ENCODE assay signal across 8 mouse cellular contexts in genomic region chr6:112490625-112491242, GRCm38 (mm10). TPM values are rescaled to one million over a fixed set of nuclear protein-coding genes. Genes with fewer than 3 reads are reported as not detected.
DNase-seq lines count a peak whose midpoint lies in the region; ATAC-seq and TF ChIP-seq lines count a peak whose summit lies in the region.

No protein-coding gene starts in this region.

- intact Hi-C loops in heart, postnatal 10 days (cut with DNase I): loop anchor here (5.0 to 10.0 kb wide), 3 partner anchors 207 to 512 kb away; partner anchors contain the start of gene Rad18

- H3K36me3 ChIP-seq in forebrain, embryonic 14.5 days (ENCODE audit: control insufficient read depth, insufficient read depth, low read length): no peaks in the 10 kb centered on the region
- H3K36me3 ChIP-seq in liver, embryonic 14.5 days (replicated peaks; ENCODE audit: control insufficient read depth, insufficient read depth, low read depth): no peaks in the 10 kb centered on the region
- H3K36me3 ChIP-seq in testis, adult 2 months (ENCODE audit: control insufficient read depth, insufficient read depth, low read length): no peaks in the 10 kb centered on the region

- H3K27me3 ChIP-seq in forebrain, embryonic 14.5 days (replicated peaks; ENCODE audit: control insufficient read depth, insufficient read depth, low read length): peaks cover 29% of the 10 kb centered on the region
- peaks cover 30% of the 10 kb centered on the region for H3K27me3 ChIP-seq in liver, embryonic 14.5 days (ENCODE audit: control insufficient read depth, insufficient read depth, low read length)
- no peaks in the 10 kb centered on the region for H3K27me3 ChIP-seq in testis, adult 2 months (ENCODE audit: control insufficient read depth, insufficient read depth, low read length)

- H3K4me3 ChIP-seq in forebrain, embryonic 14.5 days (ENCODE audit: low read depth, low read length): peak overlapping the region; percentile 37
- peak overlapping the region in 1 of 2 experiments; percentile 20; a peak in 1 of 4 replicates for H3K4me3 ChIP-seq in liver, embryonic 14.5 days (ENCODE audit: insufficient read depth in 1 of 2, low read depth in 2 of 2, low read length in 2 of 2)
- peak overlapping the region; percentile 48 for H3K4me3 ChIP-seq in testis, adult 2 months (ENCODE audit: control insufficient read depth, low read depth, low read length)

- no peak; the same call in 1 of the 2 replicates for TF ChIP-seq POLR2A in testis, adult 2 months (IDR thresholded peaks at IDR 0.05; ENCODE audit: control insufficient read depth, low read depth, low read length)

- H3K27ac ChIP-seq in forebrain, embryonic 14.5 days (ENCODE audit: low read depth, low read length): no peak overlapping the region
- no peak overlapping the region for H3K27ac ChIP-seq in liver, embryonic 14.5 days
- H3K27ac ChIP-seq in testis, adult 2 months (ENCODE audit: control insufficient read depth, insufficient read depth, low read depth, low read length): no peak overlapping the region

- no peak for TF ChIP-seq EP300 in liver, embryonic 14.5 days (IDR thresholded peaks at IDR 0.05; ENCODE audit: low read depth)

- DNase-seq in CD4-positive, CD25-positive, alpha-beta regulatory T cell, adult 2 months (ENCODE audit: low read depth, low spot score): peak; percentile 54
- DNase-seq in forebrain, embryonic 14.5 days (ENCODE audit: low spot score): peak; percentile 79
- DNase-seq in heart, postnatal 10 days: peak; percentile 90 to 93
- peak; percentile 83 to 91 for DNase-seq in kidney, postnatal 36 days
- DNase-seq in liver, embryonic 14.5 days (ENCODE audit: low read depth in 3 of 3, low spot score in 3 of 3): peak in 2 of 3 experiments; percentile 4 to 14
- peak; percentile 90 for DNase-seq in neural tube, embryonic 10.5 days (ENCODE audit: extremely low spot score, low spot score)

- peak overlapping the region; percentile 50 for H3K9ac ChIP-seq in forebrain, embryonic 14.5 days (ENCODE audit: low read length)
- H3K9ac ChIP-seq in liver, embryonic 14.5 days (replicated peaks): no peak overlapping the region

- H3K4me2 ChIP-seq in forebrain, embryonic 14.5 days (ENCODE audit: low read length): peak overlapping the region; percentile 61
- H3K4me2 ChIP-seq in liver, embryonic 14.5 days (ENCODE audit: low read depth): peak overlapping the region; percentile 46

- H3K4me1 ChIP-seq in forebrain, embryonic 14.5 days (ENCODE audit: control insufficient read depth, insufficient read depth, low read length): peaks cover 14% of the 10 kb centered on the region
- H3K4me1 ChIP-seq in liver, embryonic 14.5 days (replicated peaks; ENCODE audit: control insufficient read depth in 2 of 2, insufficient read depth in 2 of 2, low read length in 1 of 2): no peaks in the 10 kb centered on the region
- peaks cover 14% of the 10 kb centered on the region for H3K4me1 ChIP-seq in testis, adult 2 months (ENCODE audit: control insufficient read depth, insufficient read depth, low read length)

- peak; percentile 90 for TF ChIP-seq CTCF in liver, embryonic 14.5 days (IDR thresholded peaks at IDR 0.05; ENCODE audit: low read depth)
- TF ChIP-seq CTCF in testis, adult 2 months (IDR thresholded peaks at IDR 0.05; ENCODE audit: control insufficient read depth, insufficient read depth, insufficient replicate concordance, low read depth, low read length): peak; percentile 95

- H3K9me3 ChIP-seq in forebrain, embryonic 14.5 days (replicated peaks; ENCODE audit: control insufficient read depth, low read length): no peaks in the 10 kb centered on the region
- H3K9me3 ChIP-seq in liver, embryonic 14.5 days (ENCODE audit: control insufficient read depth, low read length): no peaks in the 10 kb centered on the region

- ATAC-seq in cerebellum, adult (ENCODE audit: insufficient number of reproducible peaks, low FRiP score, low TSS enrichment): peak; percentile 64
- peak; percentile 60 for ATAC-seq in forebrain, embryonic 14.5 days
- ATAC-seq in liver, embryonic 14.5 days (ENCODE audit: insufficient read depth): no peak

- under 1% methylated on average over 34 of the region's 35 CpGs for WGBS in forebrain, embryonic 14.5 days
- WGBS in liver, embryonic 14.5 days (ENCODE audit: insufficient replicate concordance): under 1% methylated on average over 35 of the region's 35 CpGs

RNA-seq across cellular contexts. Expression of gene Oxtr, which starts 1.0 kb away (rescaled TPM):
- polyA plus RNA-seq in forebrain, embryonic 14.5 days (2014; fragmentation: Nextera tagmentation; extraction: Ambion mirVana): 0.39 and 0.70 TPM in 2 replicates
- total RNA-seq in heart, postnatal 10 days (2021): under 1 TPM; 0.15 to 0.26 TPM
- 0.01 and 0.02 TPM in 2 replicates for polyA plus RNA-seq in liver, embryonic 14.5 days (2012; rRNA removed)
- polyA plus RNA-seq in liver, embryonic 14.5 days (2014; fragmentation: Nextera tagmentation; extraction: Ambion mirVana): not detected in 2 replicates
- 2.5 and 2.6 TPM in 2 replicates for polyA plus RNA-seq in testis, adult 2 months (2012; rRNA removed)

RNA-seq across cellular contexts. Expression of gene Cav3, which starts 31.4 kb away (rescaled TPM):
- not detected in 2 replicates for polyA plus RNA-seq in forebrain, embryonic 14.5 days (2014; fragmentation: Nextera tagmentation; extraction: Ambion mirVana)
- total RNA-seq in heart, postnatal 10 days (2021): 100 to 1,000 TPM; 157 to 162 TPM
- not detected in 2 replicates for polyA plus RNA-seq in liver, embryonic 14.5 days (2012; rRNA removed)
- polyA plus RNA-seq in liver, embryonic 14.5 days (2014; fragmentation: Nextera tagmentation; extraction: Ambion mirVana): not detected in 2 replicates
- 0.14 and 0.17 TPM in 2 replicates for polyA plus RNA-seq in testis, adult 2 months (2012; rRNA removed)

Comparison
In these comparisons a context has a peak if more than half of its experiments do, and no peak if none do; other contexts are left out.
1. DNase-seq: peak in every context shown above with its lines; median percentile 92 in heart, postnatal 10 days; 90 in neural tube, embryonic 10.5 days; 87 in kidney, postnatal 36 days; 79 in forebrain, embryonic 14.5 days; 54 in CD4-positive, CD25-positive, alpha-beta regulatory T cell, adult 2 months; 9 in liver, embryonic 14.5 days.